Mouse (Mus musculus) c-Kit-negative CD71-positive TER-119-positive erythroid progenitor cells, embryonic 14.5 days (primary cell): ENCODE results near the gene Ace2.

Source experiments
- DNase-seq: peaks from one replicate; pipeline ENCODE4 v3.0.0-alpha.2; 2013; ENCODE audit warnings: low read depth, low spot score

The Ace2 gene

GRCm38 (mm10) chrX:164139032-164139431, at the start of gene Ace2:
TSS of gene Ace2 (plus strand) at chrX:164139332.
- no peak for DNase-seq

- DNase-seq = no peak
Observed at GRCm38 (mm10) chrX:164089916-164090315, 49.2 kb upstream of the Ace2 start.

DNA sequence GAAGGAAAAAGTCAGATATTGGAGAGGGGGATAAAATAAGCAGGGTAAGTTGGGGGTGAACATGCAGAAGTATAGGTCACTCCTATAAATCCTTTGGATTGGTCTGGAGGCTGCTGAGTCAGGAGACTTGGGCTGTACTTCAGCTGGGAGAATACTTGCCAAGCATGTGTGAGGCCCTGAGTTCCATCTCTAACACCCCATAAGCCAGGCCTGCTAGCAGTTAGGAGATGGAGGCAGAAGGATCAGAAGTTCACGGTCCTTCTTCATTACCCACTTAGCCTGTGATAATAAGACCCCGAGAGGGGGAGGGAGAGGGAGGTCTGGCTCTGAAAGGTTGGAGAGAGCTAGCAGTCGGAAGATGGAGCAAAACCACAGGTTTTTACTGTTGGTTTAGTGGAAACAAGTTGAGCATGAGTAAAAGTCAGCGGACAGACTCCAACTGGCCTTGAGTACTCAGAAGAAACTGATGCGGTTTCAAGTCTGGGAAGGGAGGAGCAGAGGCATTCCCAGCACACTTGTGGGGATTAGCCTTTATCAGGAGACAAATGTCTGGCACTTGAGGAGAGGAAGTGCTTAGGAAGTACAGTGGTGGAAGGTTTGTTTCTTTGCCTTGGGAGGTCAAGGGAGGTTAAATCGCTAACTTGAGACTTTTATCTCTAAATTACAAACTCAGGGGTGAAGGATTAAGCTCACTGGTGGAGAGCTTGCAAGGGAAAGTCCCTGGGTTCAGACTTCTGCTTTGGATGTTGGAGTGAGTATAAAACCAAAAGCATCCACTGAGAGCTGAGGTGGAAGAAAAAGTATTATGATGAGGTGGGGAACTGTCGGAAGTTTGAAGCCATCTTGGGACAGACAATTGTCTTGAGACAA, 46.6 kb upstream of the Ace2 start:
- no peak for DNase-seq

DNA sequence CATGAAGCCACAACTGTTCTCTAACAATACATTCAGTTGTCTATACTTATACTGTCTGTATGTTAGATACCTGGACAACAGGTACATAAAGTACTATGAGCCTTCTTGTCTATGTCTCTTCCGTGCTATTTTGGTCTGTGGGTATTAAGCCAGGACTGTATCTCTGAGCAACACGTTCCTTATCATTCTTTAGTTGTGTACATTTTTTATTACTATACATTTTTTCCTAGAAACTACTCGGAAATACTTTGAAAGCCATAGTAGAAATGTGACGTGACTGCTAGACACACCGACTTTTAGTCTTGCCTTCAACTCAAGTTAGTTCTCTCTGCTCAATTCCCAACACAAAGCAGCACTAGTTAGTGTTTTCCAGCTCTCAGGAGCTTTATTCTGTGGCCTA, 45.7 kb upstream of the Ace2 start:
- no peak for DNase-seq

- DNase-seq = no peak
Observed at GRCm38 (mm10) chrX:164095838-164096237, 43.3 kb upstream of the Ace2 start.

GRCm38 (mm10) chrX:164101483-164101882, 37.6 kb upstream of the Ace2 start:
- DNase-seq = no peak

DNA sequence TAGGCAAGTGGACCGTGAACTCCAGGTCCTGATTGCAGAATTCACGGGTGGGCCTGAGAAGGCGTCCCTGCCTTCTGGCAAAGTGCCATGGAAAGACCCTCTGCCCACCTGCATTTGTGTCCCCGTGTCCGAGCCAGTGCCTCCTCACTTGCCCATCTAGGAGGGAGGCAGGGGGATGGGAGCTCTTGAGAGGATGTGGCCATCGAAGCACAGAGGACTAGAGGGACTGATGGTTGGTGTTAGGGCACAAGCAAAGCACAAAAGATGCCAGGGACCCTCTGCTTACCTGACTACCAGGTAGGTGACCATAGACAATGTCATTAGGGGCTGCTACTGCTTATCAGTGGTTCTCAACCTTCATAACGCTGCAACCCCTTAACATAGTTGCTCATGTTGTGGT, 36.9 kb upstream of the Ace2 start:
- DNase-seq = no peak

GRCm38 (mm10) chrX:164102656-164103055, 36.5 kb upstream of the Ace2 start:
- DNase-seq = no peak

- no peak for DNase-seq
Observed at GRCm38 (mm10) chrX:164111146-164111545, 28.0 kb upstream of the Ace2 start.

- no peak for DNase-seq
Observed at GRCm38 (mm10) chrX:164113744-164114143, 25.4 kb upstream of the Ace2 start.

DNA sequence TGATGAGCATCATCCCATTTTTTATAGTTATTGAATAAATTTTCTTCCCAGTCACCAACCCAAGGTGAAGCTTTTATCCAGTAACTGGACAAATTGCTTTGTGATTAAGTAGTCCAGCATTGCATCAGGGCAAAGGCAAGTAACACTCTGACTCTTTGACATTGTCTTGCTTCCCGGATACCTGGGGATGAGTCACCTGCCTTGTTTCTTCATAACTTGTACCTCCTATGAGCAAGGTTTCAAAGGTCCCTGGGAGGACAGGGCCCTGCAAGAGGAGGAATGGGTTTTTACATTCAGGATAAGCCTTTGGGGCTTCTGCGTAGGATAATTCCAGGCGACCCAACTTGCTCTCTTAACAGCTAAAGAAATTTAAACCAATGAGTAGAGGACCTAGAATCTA, 15.2 kb upstream of the Ace2 start:
- no peak for DNase-seq

- DNase-seq = no peak
Observed at GRCm38 (mm10) chrX:164133531-164133930, 5.6 kb upstream of the Ace2 start.

GRCm38 (mm10) chrX:164135304-164135818, 3.8 kb upstream of the Ace2 start:
- no peak for DNase-seq

DNA sequence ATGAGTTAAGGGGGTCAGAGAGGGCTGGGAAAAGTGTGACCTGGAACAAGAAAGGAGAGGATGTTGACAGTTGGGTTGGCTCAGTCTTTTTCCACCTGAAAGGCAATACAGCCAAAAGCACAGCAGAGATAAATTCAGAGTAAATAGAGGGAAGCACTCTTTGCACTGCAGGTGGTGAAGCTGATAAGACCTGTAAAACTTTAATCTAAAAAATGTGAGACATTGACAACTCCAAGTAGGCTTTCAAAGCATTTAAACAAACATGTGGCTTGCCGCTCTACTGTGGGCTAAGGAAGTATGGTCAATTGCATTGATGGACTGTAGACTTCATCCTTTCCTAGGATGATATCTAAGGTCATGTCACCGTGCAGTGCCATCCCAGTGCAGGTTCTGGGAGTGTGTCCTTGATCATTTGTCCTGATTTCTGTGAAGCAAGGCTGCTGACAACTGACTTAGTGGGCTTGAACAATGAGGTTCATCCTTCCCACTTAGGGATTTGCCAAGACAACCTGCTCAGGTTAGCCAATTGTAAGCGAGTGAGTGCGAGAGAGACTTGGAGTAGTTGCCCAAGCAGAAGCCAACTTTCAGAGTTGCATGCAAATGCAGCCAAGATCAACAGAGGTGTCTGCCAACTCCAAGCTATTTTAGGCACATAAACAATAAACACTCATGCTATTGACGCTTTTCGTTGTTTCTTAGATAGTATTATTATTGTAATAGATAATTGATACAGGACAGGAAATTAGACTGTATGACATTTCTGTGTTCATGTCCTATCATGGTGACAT, 6.5 kb downstream of the Ace2 start:
- DNase-seq = peak; percentile 13

GRCm38 (mm10) chrX:164152703-164153102, 13.6 kb downstream of the Ace2 start:
- no peak for DNase-seq

DNA sequence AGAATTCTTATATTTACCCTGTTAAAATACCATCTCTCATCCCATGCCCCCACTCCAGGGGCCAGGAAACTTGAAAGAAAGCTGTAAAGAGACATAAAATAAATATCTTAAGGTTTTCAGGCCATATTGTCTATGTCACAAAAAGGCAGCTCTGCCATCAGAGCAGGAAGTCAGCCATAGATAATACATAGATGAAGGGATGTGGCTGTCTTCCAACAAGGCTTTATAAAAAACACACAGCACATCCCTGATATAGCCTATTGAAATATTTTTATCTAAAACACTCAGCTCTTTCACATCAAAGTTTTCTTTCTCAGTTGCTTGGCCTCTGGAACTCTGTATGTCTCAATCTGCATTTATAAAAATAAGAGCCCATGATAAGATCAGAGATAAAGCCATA, 14.5 kb downstream of the Ace2 start:
- no peak for DNase-seq

DNA sequence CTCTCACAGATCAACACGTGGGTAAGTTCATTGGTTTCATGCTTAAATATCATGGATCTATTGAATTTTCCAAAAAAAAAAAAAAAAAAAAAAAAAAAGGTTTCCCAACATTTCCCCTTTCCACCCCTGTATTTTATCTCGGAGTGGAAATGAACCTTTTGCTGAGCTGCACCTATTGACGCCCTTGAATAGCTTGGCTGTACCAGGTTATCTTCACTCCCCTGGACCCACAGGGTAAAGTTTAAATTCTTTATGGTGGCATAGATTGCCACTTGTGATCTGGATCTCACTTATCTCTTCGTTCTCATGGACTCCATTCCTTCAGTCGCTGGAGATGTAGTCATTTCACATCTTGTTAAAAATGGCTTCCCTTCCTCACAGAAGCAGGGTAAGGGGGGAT, 15.5 kb downstream of the Ace2 start:
- no peak for DNase-seq

DNA sequence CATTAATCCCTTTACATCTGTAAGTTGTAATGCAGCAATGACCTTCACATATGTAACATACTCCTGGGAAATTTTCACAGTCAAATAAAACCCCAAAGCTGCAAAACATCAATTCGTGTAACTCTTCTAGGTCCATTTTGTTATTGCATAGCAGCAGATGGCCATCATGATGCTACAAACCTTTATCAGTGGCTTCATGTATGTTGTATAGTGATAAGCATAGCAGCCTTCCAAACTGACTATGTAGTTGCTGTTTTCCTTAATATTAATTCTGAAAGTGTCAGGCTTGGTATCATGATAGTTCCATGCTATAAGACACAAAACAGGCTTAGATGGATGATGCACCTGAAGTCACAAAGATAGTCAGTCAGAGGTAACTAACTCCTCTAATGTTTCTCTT, 25.5 kb downstream of the Ace2 start:
- DNase-seq = peak; percentile 19

- no peak for DNase-seq
Observed at GRCm38 (mm10) chrX:164171034-164171433, 31.9 kb downstream of the Ace2 start.

GRCm38 (mm10) chrX:164173880-164174279, 34.7 kb downstream of the Ace2 start:
- no peak for DNase-seq

- no peak for DNase-seq
Observed at GRCm38 (mm10) chrX:164175311-164175710, 36.2 kb downstream of the Ace2 start.

- DNase-seq = no peak
Observed at GRCm38 (mm10) chrX:164175780-164176179, 36.6 kb downstream of the Ace2 start.

DNA sequence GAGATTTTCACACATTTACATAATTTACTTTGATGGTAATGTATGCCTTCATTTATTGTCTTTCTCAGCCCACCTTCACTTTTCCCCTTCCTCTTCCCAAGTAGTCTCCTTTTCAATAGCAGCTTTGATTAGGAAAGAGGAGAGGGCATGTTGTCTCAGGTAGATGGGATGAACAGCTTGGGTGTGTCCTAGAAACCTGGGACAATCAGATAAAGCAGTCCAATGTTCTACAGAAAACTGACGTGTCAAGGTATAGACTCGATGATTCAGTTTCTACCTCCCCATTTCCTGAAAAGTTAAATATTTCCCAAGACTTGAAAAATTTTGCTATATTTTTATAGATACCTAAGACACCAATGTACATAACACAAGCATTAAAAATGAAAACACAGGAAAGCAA, 39.7 kb downstream of the Ace2 start:
- DNase-seq = no peak
